Mouse (Mus musculus): ENCODE results near the gene Batf3.

The Batf3 gene

DNA sequence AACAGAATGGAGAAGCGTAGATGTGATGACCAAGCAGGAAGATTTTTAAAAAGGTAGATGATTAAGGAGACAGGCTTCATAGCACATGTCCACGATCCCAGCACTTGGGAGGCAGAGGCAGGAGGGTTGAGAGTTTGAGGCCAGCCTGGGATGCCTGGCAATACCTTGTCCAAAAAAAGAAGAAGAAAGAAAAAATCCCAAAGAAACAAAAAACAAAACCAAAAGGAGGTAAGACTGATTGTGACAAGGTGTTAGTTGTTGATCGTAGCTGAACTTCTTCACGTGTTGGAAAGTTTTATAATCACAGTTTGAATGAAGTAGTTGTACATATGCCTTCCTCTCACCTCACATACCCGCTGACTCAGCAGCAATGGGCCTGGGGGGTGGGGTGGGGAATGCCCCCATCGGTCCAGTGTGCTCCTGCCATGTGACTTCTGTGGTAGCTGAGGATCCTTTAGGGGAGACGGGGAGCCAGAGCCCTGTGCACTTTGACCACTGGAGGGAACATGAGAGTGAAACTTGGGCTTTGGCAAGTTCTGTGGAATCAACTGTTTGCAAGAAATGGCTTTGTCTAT lies 11.3 kb upstream of the Batf3 start:
- no peak for DNase-seq (ENCODE audit: low spot score)

DNA sequence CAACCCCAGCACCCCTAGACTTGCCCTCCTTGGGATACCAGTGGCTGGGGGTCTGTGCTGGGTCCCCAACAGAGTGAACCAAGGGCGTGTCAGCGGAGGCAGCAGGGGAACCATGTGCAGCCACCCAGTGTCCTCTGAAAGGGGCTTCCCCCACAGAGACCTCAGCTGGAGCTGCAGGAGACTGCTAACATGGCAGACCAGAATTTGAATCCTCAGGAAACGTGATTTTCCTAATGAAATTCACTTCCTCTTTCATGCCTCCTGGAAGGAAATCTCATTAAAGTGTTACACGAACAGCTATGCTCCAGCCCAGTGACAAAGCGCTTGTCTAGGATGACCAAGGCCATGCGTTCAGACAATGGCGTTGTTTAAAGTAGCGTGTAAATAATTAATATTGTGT lies 10.7 kb upstream of the Batf3 start:
- DNase-seq (ENCODE audit: low spot score), result no peak

DNA sequence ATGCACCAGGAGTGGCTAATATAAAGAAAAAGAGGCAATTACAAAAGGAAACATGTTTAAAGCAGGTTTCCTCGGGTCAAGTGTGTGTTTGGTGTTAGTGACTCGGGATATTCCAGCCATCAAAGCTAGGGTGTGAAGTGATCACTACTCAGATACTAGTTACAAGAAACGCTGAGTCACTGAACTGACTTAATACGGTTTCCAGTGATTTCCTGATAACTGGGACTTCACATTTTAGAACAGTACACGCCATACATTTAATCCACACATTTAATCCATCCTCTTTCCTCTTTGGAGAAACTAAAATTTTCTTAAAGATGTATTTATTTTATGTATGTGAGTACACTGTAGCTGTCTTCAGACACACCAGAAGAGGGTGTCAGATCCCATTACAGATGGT lies 9.7 kb upstream of the Batf3 start:
- DNase-seq (ENCODE audit: low spot score), result no peak

DNA sequence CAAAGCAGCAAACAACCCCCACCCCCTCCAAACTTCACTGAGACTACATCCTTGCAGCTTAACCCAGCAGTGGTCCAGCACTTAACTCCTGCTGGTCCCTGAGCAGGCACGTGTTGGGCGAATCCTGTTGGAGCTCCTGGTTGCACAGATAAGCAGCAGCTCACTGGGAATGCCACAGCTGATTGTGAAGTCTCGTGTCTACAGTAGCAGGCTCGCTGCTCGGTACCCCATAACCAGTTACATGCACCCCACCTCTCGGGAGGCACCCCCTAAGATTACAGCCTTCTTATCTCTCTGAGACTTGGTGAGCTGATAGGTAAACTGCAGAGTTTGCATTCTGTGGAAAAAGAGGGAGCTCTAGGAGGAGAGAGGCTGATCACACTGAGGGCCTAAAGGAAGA lies 8.3 kb upstream of the Batf3 start:
- no peak for DNase-seq (ENCODE audit: low spot score)

DNA sequence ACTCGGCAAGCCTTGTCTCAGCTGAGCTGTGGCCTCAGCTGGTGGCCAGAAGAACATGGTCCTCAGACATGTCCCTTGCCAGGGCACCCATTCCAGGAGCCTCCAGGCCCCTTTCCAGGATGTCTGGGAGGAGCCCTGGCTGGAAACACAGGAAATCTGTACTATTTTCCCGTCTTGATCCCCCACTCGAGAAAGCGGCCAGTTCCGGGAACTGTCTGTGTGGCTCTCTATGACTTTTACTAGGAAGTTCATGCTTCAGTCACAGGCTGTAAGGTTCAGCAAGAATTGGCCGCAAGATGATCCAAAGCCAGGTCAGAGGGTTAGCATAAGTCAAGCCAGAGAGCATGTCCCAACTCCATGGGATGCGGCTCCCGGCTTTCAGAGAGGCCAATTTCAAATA lies 5.6 kb upstream of the Batf3 start:
- DNase-seq (ENCODE audit: low spot score), result no peak

DNA sequence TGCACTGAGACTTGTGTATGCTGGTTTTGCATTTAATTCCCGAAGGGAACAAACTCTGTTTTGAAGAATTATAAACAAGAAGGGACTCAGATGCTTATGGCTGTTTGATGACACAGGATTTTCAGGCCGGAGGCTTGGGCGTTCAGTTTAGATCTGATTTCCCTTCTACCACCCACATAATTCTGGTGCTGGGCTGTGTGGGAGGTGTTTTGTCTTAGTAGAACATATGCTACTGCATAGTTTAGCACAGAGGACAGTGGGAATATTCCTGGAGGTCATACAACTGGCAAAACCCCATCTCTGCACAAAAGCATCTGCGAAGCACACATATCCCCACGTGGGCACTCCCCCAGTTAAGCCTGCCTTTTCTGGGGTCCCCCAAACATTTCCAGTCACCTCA lies 4.1 kb upstream of the Batf3 start:
- no peak for DNase-seq (ENCODE audit: low spot score)

DNA sequence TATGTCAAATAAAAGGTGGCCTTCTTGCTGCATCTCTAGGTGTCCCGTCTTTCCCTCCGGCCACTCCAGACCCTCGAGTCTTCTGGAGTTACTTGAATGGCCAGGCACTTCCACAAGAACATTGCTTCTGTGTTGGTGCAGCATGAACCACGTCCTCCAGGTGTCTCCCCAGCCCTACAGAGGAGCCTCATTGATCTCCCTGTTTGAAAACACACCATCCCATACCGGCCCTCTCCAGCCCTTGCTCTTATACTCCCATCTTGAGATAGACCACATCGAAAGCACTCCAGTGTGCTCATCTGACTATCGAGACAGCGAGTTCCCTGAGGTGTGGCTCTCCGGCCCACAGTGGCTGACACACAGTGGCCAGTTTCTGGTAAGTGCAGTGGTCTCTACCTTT lies 2.6 kb upstream of the Batf3 start:
- DNase-seq (ENCODE audit: low spot score), result no peak

DNA sequence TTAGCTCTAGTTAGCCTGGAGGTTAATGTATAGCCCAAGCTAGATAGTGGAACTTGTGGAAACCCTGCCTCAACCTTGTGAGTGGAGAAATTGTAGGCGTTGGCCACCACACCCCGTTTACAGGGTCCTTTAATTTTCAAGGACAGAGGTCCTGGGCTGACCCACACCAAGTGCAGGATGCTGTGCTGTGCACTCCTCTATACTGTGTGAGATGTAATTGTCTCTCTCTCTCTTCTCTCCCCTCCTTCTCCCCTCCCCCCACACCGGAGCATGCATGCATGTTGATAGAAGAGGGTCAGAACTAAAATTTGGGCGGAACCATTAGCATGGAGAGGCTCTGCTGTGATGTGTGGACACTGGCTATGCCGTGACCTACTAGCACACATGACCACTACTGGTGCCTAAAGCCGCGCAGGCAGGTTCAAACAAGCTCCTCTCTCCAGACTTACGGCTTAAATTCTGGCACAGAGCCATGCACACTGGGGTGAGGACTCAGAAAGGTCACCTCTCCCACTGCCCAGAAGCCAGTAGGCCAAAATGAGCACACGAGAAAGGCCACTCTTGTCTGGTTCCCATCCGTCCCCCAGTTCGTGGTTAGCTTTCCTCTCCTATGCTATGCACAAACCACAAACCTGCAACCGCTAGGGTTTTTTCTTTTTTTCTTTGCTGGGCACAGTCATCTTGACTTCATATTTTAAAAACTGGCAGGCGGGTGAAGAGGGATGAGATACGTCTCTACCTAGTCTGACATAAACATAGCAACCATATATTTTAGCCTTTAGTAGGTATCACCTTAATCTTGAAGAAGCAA lies 571 bp upstream of the Batf3 start:
- no peak for DNase-seq (ENCODE audit: low spot score)

DNA sequence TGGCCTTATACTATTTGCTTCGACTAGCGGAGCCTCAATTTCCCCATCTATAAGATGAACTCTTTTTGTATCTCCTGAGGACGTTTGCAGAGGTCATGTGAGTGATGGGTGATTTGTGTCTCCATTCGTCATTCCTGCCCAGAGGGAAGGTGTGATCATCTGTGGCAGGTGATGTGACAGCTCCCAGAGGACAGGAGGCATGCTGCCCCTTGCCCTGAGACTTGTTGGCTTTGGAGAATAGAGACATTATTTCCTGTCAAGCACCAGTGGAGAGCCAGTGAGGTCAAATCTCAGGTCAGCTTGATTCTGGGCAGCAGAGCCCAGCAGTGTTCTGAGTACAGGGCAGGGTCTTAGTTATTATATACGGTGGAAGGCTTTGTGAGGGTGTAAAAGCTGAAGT lies 1.5 kb downstream of the Batf3 start:
- DNase-seq (ENCODE audit: low spot score), result no peak

DNA sequence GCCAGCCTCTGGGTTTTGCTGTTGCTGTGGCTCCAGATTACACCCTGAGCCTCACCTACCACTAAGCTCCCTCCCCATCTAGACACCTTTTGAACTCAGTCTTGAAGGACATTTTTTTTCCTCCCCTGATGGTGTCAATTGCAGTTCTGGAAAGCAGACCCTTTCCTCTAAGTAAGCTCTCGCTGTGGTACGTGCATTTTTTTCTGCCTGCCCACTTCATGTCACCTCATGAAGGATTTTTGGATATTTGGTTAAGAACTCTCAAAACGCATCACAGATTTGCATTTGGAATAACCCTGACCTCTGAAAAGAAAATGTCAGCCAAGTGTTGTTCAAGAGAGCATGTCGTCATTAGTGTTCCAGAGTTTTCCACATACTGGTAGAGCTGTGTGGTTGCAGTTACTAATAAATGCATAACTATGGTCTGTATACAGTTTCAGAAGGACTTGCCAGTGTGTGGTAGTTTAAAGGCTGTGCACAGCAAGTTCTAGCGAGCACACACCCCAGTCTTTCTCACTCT lies 2.2 kb downstream of the Batf3 start:
- DNase-seq (ENCODE audit: low spot score), result no peak

DNA sequence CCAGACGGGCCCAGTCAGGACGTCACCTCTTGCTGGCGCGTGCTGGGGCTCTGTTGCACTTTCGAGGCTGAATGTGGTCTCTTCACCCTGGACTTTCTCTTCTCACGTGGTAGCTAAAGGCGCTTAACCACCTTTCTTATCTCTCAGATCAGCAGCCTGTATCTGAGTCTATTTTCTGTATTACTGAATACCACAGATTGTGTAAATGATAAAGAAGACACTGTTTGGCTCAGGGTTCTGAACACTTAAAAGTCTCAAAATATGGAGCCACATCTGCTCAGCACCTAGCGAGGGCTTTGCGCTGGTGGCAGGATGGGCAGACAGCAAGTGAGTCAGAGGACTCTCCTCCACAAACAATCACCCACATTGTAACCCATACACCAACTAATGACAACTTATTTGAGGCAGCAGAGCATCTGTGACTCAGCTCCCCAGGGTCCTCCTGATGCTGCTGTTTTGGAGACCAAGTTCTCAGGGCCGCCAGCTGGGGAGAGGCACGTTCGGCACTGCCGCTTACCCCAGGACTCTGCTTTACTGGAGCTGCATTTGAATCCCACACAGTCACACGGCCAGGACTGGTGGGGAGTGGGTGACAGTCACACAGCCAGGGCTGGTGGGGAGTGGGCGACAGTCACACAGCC lies 5.2 kb downstream of the Batf3 start:
- no peak for DNase-seq (ENCODE audit: low spot score)

DNA sequence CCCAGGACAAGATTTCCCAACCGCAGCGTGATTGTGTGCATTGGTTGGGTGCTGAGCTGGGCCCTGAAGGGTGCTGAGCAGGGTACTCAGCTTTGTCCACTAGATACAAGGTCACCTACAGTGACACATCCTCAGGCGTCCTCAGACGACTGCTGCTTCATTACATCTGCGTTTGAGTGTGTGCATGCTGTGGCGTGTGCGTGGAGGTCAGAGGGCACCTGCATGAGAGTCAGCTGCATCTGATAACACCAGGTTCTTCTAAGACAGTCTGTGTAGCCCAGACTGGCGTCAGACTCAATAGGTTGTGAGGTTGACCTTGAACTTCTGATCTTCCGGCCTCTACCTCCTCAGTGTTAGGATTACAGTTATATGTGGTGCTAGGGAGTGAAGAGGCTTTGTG lies 7.6 kb downstream of the Batf3 start:
- DNase-seq (ENCODE audit: low spot score), result no peak

DNA sequence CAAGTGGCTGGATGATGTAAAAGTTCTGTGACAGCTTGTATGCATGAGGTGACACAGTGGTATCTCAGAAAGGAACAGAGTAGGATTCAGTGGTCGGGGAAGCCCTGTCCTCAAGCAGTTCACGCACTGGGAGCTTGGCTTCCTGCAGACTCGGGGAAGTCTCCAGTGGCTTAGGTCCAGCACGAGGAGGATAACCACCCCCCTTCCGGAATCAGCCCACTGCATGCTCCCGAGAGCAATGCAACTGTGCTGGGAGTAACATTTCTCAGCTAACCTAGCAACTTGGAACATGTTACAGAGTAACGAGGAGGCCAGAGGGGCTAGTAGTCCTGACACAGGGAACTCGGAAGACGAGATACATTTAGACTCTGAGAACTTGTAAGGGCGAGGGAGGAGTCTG lies 9.7 kb downstream of the Batf3 start:
- no peak for DNase-seq (ENCODE audit: low spot score)

DNA sequence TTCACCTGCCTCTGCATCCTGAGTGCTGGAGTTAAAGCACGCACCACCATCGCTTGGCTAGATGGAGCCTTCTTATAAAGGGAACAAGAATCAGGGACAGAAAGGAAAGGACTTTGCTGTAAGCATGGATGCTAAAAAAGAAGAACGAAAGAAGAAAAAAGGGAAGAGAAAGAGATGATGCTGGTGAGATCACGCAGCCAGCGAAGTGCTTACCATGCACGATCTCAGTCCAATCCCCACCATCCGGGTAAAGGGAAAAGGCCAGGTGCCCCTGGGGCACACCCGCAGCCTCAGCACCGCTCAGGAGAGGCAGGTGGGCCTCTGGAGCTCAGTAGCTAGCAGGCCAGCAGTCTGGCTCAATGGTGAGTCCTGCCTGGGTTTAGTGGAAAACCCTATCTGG lies 12.3 kb downstream of the Batf3 start:
- DNase-seq (ENCODE audit: low spot score), result no peak

DNA sequence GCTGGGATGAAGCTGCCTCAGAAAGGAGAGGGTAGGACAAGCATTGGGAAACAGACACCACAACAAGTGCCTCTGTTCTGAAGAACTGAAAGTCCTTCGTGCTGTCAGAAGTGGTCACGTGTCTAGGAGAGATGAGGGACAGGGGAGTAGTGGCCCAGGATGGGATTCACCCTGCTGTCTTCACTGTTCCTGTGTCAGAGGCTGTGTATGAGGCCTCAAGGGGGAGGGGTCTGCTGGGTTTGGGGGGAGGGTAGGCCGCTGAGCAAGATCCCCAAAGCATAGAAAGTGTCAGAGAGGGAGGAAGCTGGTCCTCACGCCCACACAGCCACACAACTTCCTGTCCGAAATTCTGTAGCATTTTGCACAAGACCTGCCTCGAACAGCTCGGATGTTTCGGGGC lies 13.5 kb downstream of the Batf3 start:
- DNase-seq (ENCODE audit: low spot score), result no peak

DNA sequence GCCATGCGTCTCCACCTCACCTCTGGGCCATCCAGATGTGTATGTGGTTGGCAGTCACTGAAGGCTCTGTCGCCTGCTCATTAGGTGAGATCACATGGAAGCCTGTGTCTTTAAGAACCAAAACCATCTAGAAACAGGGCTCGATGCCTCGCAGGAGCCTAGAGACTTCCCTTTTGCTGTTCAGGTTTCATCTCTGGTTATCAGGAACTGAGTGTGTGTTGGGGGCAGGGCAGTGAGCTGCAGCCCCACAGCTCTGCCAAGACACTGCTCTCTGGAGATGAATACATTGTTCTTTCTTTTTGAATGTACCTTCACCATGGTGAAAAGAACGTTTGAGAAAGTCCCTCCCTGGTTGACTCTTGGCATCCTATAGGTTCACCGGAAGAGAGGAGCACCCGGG lies 17.2 kb downstream of the Batf3 start:
- DNase-seq (ENCODE audit: low spot score), result no peak

DNA sequence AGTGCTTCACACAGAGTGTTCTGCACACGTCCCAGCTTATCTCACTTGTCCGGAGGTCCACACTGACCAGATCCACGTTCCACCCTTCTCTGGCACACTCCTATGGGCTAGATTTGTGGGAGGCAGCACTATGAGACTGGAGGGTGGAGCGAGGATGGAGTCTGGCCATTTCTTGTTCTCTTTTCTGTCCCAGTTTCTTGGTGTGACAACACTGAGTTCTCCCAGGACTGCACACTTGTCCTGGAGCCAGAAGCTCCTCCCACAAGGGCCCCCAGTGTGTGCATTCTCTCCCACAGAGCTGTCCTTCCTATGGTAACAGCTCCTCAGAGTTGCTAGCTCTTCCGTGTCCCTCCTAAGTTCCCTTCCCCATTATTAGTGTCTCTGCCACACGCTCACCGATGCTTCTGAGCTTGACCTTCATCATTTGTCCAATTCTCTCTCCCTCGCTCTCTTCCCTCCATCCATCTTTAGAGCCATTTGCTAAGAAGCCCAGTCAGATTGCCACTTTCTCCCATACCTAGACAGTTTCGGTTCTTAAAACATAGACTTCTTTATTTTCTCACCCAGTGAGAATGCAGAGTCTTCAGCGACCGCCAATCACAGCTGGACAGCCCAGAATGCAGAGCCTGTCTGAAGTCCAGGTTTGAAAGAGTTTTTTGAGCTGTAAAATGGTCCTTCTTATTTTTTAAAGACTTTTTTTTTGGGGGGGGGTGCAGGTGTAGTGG lies 18.0 kb downstream of the Batf3 start:
- no peak for DNase-seq (ENCODE audit: low spot score)

DNA sequence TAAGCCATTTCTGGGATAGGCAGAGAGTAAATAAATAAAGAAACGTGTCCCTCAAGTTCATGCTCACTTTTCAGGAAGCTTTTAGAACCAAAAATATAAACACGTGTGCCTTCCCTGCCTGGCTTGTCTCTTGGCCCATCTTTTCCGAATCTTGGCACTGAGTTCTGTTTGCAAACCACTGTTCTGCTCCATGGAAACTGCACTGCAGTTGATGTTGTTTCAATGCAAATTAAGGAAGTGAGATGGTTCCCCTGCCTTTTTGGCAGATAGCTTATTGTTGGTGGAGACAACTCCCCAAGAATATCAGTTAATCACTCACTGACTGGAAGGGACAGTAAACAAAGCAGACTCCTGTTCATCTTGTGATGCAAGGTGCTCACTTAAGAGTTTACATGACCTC lies 25.1 kb downstream of the Batf3 start:
- DNase-seq (ENCODE audit: low spot score), result no peak

DNA sequence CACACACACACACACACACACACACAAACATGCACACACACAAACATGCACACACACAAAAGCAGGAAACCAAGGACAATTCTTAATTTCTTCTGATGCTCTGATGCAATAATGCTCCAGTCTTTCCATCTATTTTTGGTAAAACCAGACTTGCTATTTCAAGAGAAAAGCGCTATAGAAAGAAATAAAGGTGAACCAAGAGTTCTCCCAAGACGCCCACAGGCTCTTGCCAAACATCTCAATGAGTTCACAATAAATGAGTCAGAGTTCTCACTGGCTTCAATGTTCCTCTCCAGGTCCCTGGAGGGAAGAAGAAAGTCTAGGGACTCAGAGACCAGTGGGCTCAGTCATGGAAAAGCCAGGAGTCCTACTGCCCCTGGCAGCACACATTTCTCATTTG lies 26.0 kb downstream of the Batf3 start:
- DNase-seq (ENCODE audit: low spot score), result no peak

DNA sequence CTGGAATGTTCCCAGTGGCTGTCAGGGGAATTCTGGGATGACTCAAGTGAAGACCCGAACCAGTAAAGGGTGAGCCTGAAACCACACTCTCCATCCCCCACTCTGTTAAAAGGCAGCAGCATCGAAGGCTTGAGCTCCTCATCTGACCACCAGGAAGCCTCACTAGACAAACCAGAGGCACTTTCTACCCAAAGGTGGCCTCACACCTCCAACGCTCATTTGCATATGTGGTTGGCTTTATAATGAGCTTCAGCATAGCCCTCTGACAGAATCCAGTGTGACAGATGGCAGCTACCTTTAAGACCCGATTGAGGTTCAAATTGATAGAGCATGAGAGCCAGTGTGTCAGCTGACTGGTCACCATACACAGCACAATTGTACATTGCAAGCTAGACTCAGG lies 26.6 kb downstream of the Batf3 start:
- DNase-seq (ENCODE audit: low spot score), result no peak

DNA sequence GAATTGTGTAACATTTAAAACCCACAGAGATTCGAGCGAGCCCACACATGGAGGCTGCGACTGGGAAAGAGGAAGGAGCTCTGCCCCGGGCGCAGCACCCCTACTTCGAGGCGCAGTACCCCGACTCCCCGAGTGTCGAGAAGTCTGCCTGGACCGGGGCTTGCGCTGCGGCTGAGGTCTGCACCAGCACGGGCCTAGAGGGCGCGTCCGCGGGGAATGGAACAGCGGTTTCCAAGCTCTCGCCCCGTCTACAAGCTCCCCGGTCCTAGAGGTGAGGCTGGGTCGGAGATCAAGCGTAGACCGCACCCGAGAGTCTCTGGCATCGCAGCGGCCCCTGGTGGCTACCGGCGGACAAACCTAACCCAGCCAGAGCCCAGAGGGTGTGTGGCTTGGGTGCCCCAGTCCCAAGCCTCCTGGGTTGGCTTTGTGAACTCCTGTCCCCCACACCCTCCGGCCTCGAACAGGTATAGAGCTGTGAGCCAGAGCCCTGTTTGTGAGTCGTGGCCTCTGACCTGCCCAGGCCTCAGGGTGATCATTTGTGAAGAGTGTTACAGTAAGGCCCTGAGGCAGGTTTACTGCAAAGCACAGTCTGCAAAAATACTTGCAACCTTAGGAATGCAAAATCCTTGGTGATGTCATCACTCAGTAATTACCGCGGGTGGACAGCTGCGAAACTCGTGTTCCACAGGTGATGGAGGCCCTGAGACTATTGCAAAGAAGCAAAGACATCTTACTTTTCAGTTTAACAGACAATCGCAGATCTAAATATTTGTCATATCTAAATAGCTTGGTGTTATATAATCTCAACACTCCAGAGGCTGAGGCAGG lies 28.4 kb downstream of the Batf3 start:
- DNase-seq (ENCODE audit: low spot score), result peak; percentile 20

DNA sequence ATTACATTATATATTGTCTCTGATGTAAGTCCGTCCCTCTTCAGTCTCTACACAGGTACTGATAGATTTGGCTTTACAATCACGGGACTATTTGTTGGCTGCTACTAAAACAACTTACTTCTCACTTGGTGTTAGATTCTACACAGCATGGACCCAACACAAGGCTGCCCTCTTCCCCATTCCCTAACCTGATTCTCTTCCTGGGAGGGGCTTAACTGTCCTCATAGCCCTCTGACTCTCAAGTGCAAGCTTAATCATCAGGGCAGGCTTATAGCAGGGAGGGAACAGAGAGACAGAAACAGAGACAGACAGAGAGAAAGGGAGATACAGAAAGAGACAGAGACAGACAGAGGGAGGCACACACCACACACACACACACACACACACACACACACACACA lies 34.0 kb downstream of the Batf3 start:
- DNase-seq (ENCODE audit: low spot score), result no peak

Measured in ovary, postnatal 10 days (tissue).